Mouse (Mus musculus) activated CD4-positive, CD25-positive, alpha-beta regulatory T cell (primary cell): Measurements from ENCODE around the gene Dhcr7. TPM values are rescaled to one million over a fixed set of nuclear protein-coding genes. Genes with fewer than 3 reads are reported as not detected.

Experiments
- polyA plus RNA-seq, 2 experiments: library from polyadenylated mRNA; unstranded; fragments of 100-300 nt; shearing (Covaris generic); gene quantifications; one replicate each; pipeline ENCODE4 v1.2.1; 2017

The Dhcr7 gene
- 10 to 100 TPM; 41.9 to 44.1 TPM for polyA plus RNA-seq

GRCm38 (mm10) chr7:143822375-143823265 lies at the start of gene Dhcr7, which contains the start of gene Nadsyn1:
Dhcr7 (plus strand) TSS chr7:143823145.
Nadsyn1 (minus strand) TSS chr7:143822849.

GRCm38 (mm10) chr7:143783996-143784829 lies 38.7 kb upstream of the Dhcr7 start, which contains the start of gene Mrgpre:
Mrgpre (minus strand) TSS chr7:143784500.

GRCm38 (mm10) chr7:143866538-143866937 lies 43.6 kb downstream of the Dhcr7 start, which contains the start of gene Gm498:
Gm498 (plus strand) TSS chr7:143866838.

Other genes with a start within 250 kb of the Dhcr7 start
- 10 to 100 TPM; 37.1 to 39.0 TPM for gene Cars, start 223.1 kb upstream of the Dhcr7 start, polyA plus RNA-seq
- gene Tnfrsf26, start 194.4 kb upstream of the Dhcr7 start, polyA plus RNA-seq: 10 to 100 TPM; 19.5 to 21.8 TPM
- 10 to 100 TPM; 11.6 to 16.9 TPM for gene Tnfrsf22, start 173.5 kb upstream of the Dhcr7 start, polyA plus RNA-seq
- gene Tnfrsf23, start 137.3 kb upstream of the Dhcr7 start, polyA plus RNA-seq: 1 to 10 TPM; 3.3 to 3.7 TPM
- 10 to 100 TPM; 17.8 to 36.0 TPM for gene Osbpl5, start 66.2 kb upstream of the Dhcr7 start, polyA plus RNA-seq
- not detected for gene Mrgprg, start 56.2 kb upstream of the Dhcr7 start, polyA plus RNA-seq
- gene Mrgpre, start 38.6 kb upstream of the Dhcr7 start, polyA plus RNA-seq: 10 to 100 TPM in 1 of 2 experiments, 1 to 10 TPM in 1; 2.1 to 12.5 TPM
- gene Nadsyn1, start 296 bp upstream of the Dhcr7 start, polyA plus RNA-seq: 10 to 100 TPM in 1 of 2 experiments, 1 to 10 TPM in 1; 6.1 to 12.7 TPM
- under 1 TPM in 1 of 2 experiments, not detected in 1; 0.16 TPM for gene Gm498, start 43.7 kb downstream of the Dhcr7 start, polyA plus RNA-seq
- under 1 TPM in 1 of 2 experiments, not detected in 1; 0.04 TPM for gene Shank2, start 178.8 kb downstream of the Dhcr7 start, polyA plus RNA-seq